Mouse (Mus musculus) bone marrow, adult 2 months (tissue): ENCODE results near the gene Zfp719. TPM values are rescaled to one million over a fixed set of nuclear protein-coding genes. Genes with fewer than 3 reads are reported as not detected.

Source experiments
- H3K27ac ChIP-seq: fragments of 200-500 bp; 2 replicates; pipeline ENCODE4 v1.5.1; 2012; ENCODE audit warnings: low read depth, mild to moderate bottlenecking, control low read depth, inconsistent platforms, low read length; ENCODE audit not compliant: control insufficient read depth, poor library complexity, insufficient read depth
- H3K4me1 ChIP-seq: fragments of 200-500 bp; 2 replicates; pipeline ENCODE4 v1.6.1; 2011; ENCODE audit warnings: low read length; ENCODE audit not compliant: control insufficient read depth, insufficient read depth
- H3K4me3 ChIP-seq: fragments of 200-500 bp; replicated peaks from 2 replicates; pipeline ENCODE3; 2011; ENCODE audit warnings: mild to moderate bottlenecking, low read depth, low read length, control low read depth; ENCODE audit not compliant: control insufficient read depth
- CTCF ChIP-seq: fragments of 200-500 bp; IDR thresholded peaks from 2 replicates; pipeline ENCODE4 v1.5.1; 2011; ENCODE audit warnings: low read length, control low read depth; ENCODE audit not compliant: control insufficient read depth, insufficient read depth
- POLR2A ChIP-seq: fragments of 200-500 bp; IDR thresholded peaks from 2 replicates; pipeline ENCODE4 v1.6.1; 2011; ENCODE audit warnings: low read depth, mild to moderate bottlenecking, control low read depth, low read length, borderline replicate concordance; ENCODE audit not compliant: control insufficient read depth
- WGBS: fragments of 180-500 bp; shearing (Covaris S2); methylation state at CpG from one replicate; pipeline ENCODE4 v1.1.7; 2018; 5-methylcytosine and 5-hydroxymethylcytosine counted together
- polyA plus RNA-seq: library from polyadenylated mRNA; stranded (reverse); fragments of >200 nt; gene quantifications from 2 replicates; pipeline ENCODE4 v1.2.4, GENCODE M21; 2011; ENCODE audit warnings: low replicate concordance; ENCODE audit not compliant: missing spikeins, insufficient read depth, insufficient read length

The Zfp719 gene
- polyA plus RNA-seq, 1 experiment, result 1.7 TPM

- no peak for TF ChIP-seq CTCF
- no peak for TF ChIP-seq POLR2A
- Histone ChIP-seq H3K4me3 (no peak overlapping the region), H3K27ac (no peak overlapping the region; the same call in 1 of the 2 replicates), H3K4me1 (peaks cover 2% of the 10 kb centered on the region; the same call in 1 of the 2 replicates)
- WGBS, result 33% methylated on average over 7 of the region's 7 CpGs
Observed at GRCm38 (mm10) chr7:43622927-43623326, 43.5 kb downstream of the Zfp719 start.

GRCm38 (mm10) chr7:43623819-43624218 is 44.4 kb downstream of the Zfp719 start:
- Histone ChIP-seq H3K27ac (no peak overlapping the region), H3K4me1 (peaks cover 2% of the 10 kb centered on the region; the same call in 1 of the 2 replicates), H3K4me3 (no peak overlapping the region)
- WGBS, result 55% methylated on average over 10 of the region's 10 CpGs
- no peak for TF ChIP-seq CTCF
- no peak for TF ChIP-seq POLR2A

GRCm38 (mm10) chr7:43625065-43625464 is 45.7 kb downstream of the Zfp719 start:
- TF ChIP-seq CTCF (no peak), POLR2A (no peak)
- Histone ChIP-seq H3K4me1 (peaks cover 2% of the 10 kb centered on the region; the same call in 1 of the 2 replicates), H3K4me3 (no peak overlapping the region), H3K27ac (no peak overlapping the region)
- 75% methylated on average over 3 of the region's 3 CpGs for WGBS

- 67% methylated on average over 8 of the region's 8 CpGs for WGBS
- no peak for TF ChIP-seq POLR2A
- no peak for TF ChIP-seq CTCF
- peaks cover 2% of the 10 kb centered on the region; the same call in 1 of the 2 replicates for H3K4me1 ChIP-seq
- no peak overlapping the region for H3K27ac ChIP-seq
- H3K4me3 ChIP-seq, result no peak overlapping the region
Observed at GRCm38 (mm10) chr7:43625794-43626422, 46.5 kb downstream of the Zfp719 start.

GRCm38 (mm10) chr7:43633940-43634339 is 54.5 kb downstream of the Zfp719 start:
- no peak overlapping the region for H3K27ac ChIP-seq
- TF ChIP-seq POLR2A (no peak), CTCF (no peak)
- 79% methylated on average over 4 of the region's 4 CpGs for WGBS
- peaks cover 5% of the 10 kb centered on the region; the same call in 1 of the 2 replicates for H3K4me1 ChIP-seq
- H3K4me3 ChIP-seq, result no peak overlapping the region

GRCm38 (mm10) chr7:43634500-43634899 is 55.1 kb downstream of the Zfp719 start, which contains the start of gene Ceacam18:
Gene Ceacam18, plus strand, starts transcription at chr7:43634707.
- Histone ChIP-seq H3K4me3 (no peak within 1 kb of the TSS), H3K4me1 (peaks cover 5% of the 10 kb centered on the region; the same call in 1 of the 2 replicates), H3K27ac (no peak within 1 kb of the TSS)
- no peak for TF ChIP-seq CTCF
- no peak for TF ChIP-seq POLR2A
- WGBS, result 46% methylated on average over 6 of the region's 6 CpGs

GRCm38 (mm10) chr7:43636194-43636593 is 56.8 kb downstream of the Zfp719 start:
- Histone ChIP-seq H3K27ac (0 out of 2 replicates have a peak overlapping the region, but pooled peaks have one; percentile 26), H3K4me3 (no peak overlapping the region), H3K4me1 (peaks cover 5% of the 10 kb centered on the region; the same call in 1 of the 2 replicates)
- no peak for TF ChIP-seq CTCF
- no peak for TF ChIP-seq POLR2A
- WGBS, result 23% methylated on average over 2 of the region's 2 CpGs

- Histone ChIP-seq H3K4me1 (peaks cover 5% of the 10 kb centered on the region; the same call in 1 of the 2 replicates), H3K27ac (peak overlapping the region; percentile 42; the same call in 1 of the 2 replicates), H3K4me3 (no peak overlapping the region)
- WGBS, result 33% methylated on average over 1 of the region's 1 CpGs
- no peak for TF ChIP-seq POLR2A
- TF ChIP-seq CTCF, result no peak
Observed at GRCm38 (mm10) chr7:43637118-43637517, 57.7 kb downstream of the Zfp719 start.

GRCm38 (mm10) chr7:43642587-43642986 is 63.2 kb downstream of the Zfp719 start:
- Histone ChIP-seq H3K4me1 (peaks cover 3% of the 10 kb centered on the region; the same call in 1 of the 2 replicates), H3K4me3 (no peak overlapping the region), H3K27ac (peak overlapping the region; percentile 83)
- TF ChIP-seq POLR2A (no peak), CTCF (no peak)
- WGBS, result 43% methylated on average over 5 of the region's 5 CpGs

Other genes with a start within 250 kb of the Zfp719 start
- gene Siglecf, start 228.3 kb upstream of the Zfp719 start, polyA plus RNA-seq, result 0.75 and 3.3 TPM in 2 replicates
- 33.1 and 73.3 TPM in 2 replicates for gene Siglecg, start 171.4 kb upstream of the Zfp719 start, polyA plus RNA-seq
- 1.9 and 2.1 TPM in 2 replicates for gene Lim2, start 151.9 kb upstream of the Zfp719 start, polyA plus RNA-seq
- 18.5 and 43.6 TPM in 2 replicates for gene Nkg7, start 142.5 kb upstream of the Zfp719 start, polyA plus RNA-seq
- 2.0 and 4.7 TPM in 2 replicates for gene Cldnd2, start 138.8 kb upstream of the Zfp719 start, polyA plus RNA-seq
- gene Etfb, start 135.5 kb upstream of the Zfp719 start, polyA plus RNA-seq, result 149 and 240 TPM in 2 replicates
- not detected in 2 replicates for gene Gm45233, start 135.5 kb upstream of the Zfp719 start, polyA plus RNA-seq
- gene Vsig10l, start 116.5 kb upstream of the Zfp719 start, polyA plus RNA-seq, result 1.9 and 5.7 TPM in 2 replicates
- not detected in 2 replicates for gene Iglon5, start 89.5 kb upstream of the Zfp719 start, polyA plus RNA-seq
- 0.85 TPM in 1 of 2 replicates, not detected in the other for gene 4931406B18Rik, start 73.7 kb upstream of the Zfp719 start, polyA plus RNA-seq
- gene Cd33, start 35.2 kb upstream of the Zfp719 start, polyA plus RNA-seq, result 14.2 and 48.4 TPM in 2 replicates
- 1.3 and 2.9 TPM in 2 replicates for gene Zfp658, start 17.4 kb upstream of the Zfp719 start, polyA plus RNA-seq
- gene Zfp819, start 27.6 kb downstream of the Zfp719 start, polyA plus RNA-seq, result 1.6 TPM in 1 of 2 replicates, not detected in the other
- not detected in 2 replicates for gene Ceacam18, start 55.1 kb downstream of the Zfp719 start, polyA plus RNA-seq
- gene Siglece, start 80.6 kb downstream of the Zfp719 start, polyA plus RNA-seq, result 14.5 and 24.2 TPM in 2 replicates
- gene Ctu1, start 92.4 kb downstream of the Zfp719 start, polyA plus RNA-seq, result 2.4 and 3.6 TPM in 2 replicates
- gene Klk14, start 110.8 kb downstream of the Zfp719 start, polyA plus RNA-seq, result not detected in 2 replicates
- not detected in 2 replicates for gene Klk13, start 133.0 kb downstream of the Zfp719 start, polyA plus RNA-seq
- not detected in 2 replicates for gene Klk12, start 189.3 kb downstream of the Zfp719 start, polyA plus RNA-seq
- gene Klk11, start 195.0 kb downstream of the Zfp719 start, polyA plus RNA-seq, result not detected in 2 replicates
- gene Klk10, start 201.4 kb downstream of the Zfp719 start, polyA plus RNA-seq, result not detected in 2 replicates
- gene Klk9, start 212.3 kb downstream of the Zfp719 start, polyA plus RNA-seq, result not detected in 2 replicates
- 0.92 and 2.3 TPM in 2 replicates for gene Klk8, start 218.0 kb downstream of the Zfp719 start, polyA plus RNA-seq
- gene Klk7, start 231.7 kb downstream of the Zfp719 start, polyA plus RNA-seq, result not detected in 2 replicates
- gene Klk6, start 244.9 kb downstream of the Zfp719 start, polyA plus RNA-seq, result not detected in 2 replicates